Mouse (Mus musculus): Measurements from ENCODE around the gene Pcdh7.

- TF ChIP-seq CEBPB (IDR thresholded peaks at IDR 0.05; ENCODE audit: low read depth) (no peak), MYOG (IDR thresholded peaks at IDR 0.05; ENCODE audit: control insufficient read depth, extremely low read depth, insufficient read length) (no peak), CTCF (IDR thresholded peaks at IDR 0.05; ENCODE audit: control insufficient read depth, insufficient read depth, insufficient read length) (no peak), USF1 (IDR thresholded peaks at IDR 0.05; ENCODE audit: low read depth) (no peak), MYOD1 (IDR thresholded peaks at IDR 0.05; ENCODE audit: control insufficient read depth, insufficient read length, low read depth) (no peak), MAX (IDR thresholded peaks at IDR 0.05) (no peak), FOSL1 (IDR thresholded peaks at IDR 0.05; ENCODE audit: insufficient read depth, low read length, poor library complexity, severe bottlenecking) (no peak)
Measured at GRCm38 (mm10) chr5:57772711-57773110, 54.9 kb downstream of the Pcdh7 start.

Measured in C2C12 (cell line).